Mouse (Mus musculus): ENCODE results near the gene S100b.

The S100b gene

DNA sequence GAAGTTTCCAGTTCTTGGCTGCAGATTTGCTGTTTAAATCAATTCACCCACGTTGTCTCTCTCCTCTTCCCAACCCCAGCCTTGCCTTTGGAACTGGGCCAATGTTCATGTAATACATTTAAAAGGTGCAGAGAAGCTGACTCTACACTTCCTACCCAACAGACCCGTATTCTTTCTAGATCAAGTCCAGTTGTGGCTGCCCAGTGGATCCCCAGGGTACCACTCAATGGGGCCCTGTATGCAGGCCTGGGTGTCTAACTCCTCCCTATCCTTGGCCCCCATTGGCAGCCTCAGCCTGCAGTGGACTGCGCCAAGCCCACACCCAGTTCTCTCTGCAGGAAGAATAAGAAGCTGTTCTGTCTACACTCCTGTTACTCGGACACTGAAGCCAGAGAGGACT lies at the start of gene S100b:
Gene S100b (plus strand): TSS at position 318 of the 400 bp plus-strand sequence.
- peak; percentile 41 to 47 for DNase-seq (ENCODE audit: low spot score in 2 of 2)

DNA sequence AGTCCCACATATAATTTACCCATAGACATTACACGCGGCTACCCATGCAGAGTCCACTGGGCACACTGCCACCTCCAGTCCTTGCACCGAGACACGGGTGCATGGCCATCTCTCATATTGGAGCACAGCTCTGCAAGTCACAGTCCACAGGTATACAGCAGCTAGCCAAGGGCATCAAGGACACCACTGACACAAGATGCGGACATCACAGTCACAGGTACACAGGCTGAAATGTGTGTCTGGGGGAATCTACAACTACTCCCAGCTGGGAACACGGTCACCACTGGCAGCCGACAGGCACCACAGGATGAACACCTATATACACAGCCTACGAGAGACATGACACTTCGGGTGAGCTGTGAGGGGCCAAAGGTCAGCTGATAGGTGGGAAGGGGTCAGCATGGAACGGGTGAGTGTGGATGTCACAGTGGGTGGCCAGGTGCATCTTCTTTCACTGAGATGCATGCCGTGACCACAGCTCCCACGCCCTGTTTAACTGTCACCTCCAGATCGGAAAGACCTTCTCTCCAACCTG lies 46.3 kb upstream of the S100b start:
- DNase-seq (ENCODE audit: low spot score in 2 of 2): no peak

GRCm38 (mm10) chr10:76209241-76209640 lies 44.4 kb upstream of the S100b start:
- no peak for DNase-seq (ENCODE audit: low spot score in 2 of 2)

DNA sequence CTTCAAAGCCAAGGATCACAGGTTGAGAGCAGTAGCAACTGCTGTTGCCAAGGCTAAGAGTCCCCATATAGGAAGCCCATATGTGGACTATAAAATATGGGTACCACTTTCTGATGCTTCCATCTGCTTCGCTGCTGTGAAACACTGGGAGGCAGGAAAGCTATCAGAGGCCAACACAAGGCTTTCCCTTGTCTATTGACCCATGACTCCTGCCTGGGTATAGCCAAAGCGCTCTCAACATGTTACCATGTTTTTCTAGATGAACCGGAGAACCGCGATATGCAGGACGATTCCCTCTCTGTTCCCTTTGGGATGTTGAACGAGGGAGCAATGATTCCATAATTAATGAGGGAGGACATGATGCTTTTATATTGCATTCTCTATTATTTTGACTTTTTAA lies 42.8 kb upstream of the S100b start:
- no peak for DNase-seq (ENCODE audit: low spot score in 2 of 2)

- no peak for DNase-seq (ENCODE audit: low spot score in 2 of 2)
Observed at GRCm38 (mm10) chr10:76212121-76212520, 41.5 kb upstream of the S100b start.

DNA sequence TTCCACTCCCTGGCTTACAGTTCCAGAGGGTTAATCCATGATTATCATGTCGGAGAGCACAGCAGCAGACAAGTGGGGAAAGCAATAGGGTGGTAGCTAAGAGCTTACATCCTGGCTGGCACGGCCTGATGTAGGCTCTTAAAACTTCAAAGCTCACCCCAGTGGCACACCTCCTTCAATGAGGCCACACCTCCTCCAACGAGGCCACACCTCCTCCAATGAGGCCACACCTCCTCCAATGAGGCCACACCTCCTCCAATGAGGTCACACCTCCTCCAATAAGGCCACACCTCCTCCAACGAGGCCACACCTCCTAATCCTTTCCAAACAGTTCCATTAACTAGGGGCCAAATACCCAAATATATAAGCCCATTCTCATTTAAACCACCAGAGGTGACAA lies 39.5 kb upstream of the S100b start:
- DNase-seq (ENCODE audit: low spot score in 2 of 2): no peak

DNA sequence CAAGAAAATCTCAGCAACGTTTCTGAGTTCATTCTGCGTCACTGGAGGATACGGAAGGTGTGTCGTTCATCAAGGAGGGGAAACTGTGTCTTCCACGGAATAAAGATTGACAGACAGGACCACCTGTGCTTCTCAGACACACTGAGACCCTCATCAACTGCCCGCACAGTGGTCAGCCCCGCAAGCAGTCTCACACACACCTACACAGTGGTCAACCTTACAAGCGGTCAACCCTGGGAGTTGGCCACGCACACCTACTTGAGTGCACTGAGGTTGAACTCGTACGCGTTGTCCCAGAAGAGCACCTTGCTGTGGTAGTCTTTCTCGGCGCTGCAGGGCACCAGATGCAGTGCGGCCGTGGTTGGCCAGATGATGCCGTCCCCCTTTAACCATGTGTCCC lies 36.6 kb upstream of the S100b start:
- DNase-seq (ENCODE audit: low spot score in 2 of 2): no peak

DNA sequence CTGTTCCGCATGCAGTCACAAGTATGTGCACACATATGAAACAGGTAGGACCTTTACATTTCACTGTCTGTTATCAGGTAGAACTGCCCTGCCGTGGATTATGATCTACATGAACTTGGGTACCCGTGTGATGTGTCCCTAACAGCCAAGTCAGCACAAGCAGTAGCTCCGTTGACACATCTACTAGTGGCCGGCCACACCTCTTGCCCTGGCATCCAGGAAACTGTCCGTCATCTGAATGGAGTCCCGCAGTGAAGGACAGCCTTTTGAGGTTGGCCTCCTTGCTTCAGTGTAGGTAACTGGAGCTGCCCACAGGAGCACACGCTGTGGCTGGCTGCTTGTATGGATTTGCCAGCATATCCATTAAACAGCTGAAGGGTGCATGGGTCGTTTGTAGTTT lies 35.4 kb upstream of the S100b start:
- DNase-seq (ENCODE audit: low spot score in 2 of 2): no peak

DNA sequence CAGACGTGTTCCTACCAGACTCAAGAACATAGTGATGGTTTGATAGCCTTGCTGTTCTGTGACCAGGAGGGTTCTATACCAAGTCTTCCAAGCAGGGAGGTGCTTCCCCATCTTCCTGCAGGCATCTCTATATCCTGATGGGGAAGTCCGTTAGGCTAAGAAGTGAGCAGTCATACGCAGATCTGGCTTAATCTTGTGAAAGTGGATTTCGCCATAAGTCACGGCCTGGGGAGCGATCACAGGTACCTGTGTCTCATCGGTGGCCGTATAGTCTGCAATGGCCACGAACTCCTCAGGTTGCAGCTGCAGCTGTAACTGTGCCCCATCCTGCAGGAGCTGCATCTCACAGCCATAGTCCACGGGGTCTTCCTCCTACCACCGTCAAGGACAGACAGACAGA lies 27.7 kb upstream of the S100b start:
- no peak for DNase-seq (ENCODE audit: low spot score in 2 of 2)

- DNase-seq (ENCODE audit: low spot score in 2 of 2): no peak
Observed at GRCm38 (mm10) chr10:76229627-76230026, 24.0 kb upstream of the S100b start.

- peak; percentile 81 to 85 for DNase-seq (ENCODE audit: low spot score in 2 of 2)
Observed at GRCm38 (mm10) chr10:76237341-76238225, 16.1 kb upstream of the S100b start, which contains the start of gene Prmt2. TSS of gene Prmt2 (minus strand) at chr10:76237865.

GRCm38 (mm10) chr10:76239401-76239800 lies 14.3 kb upstream of the S100b start:
- no peak for DNase-seq (ENCODE audit: low spot score in 2 of 2)

DNA sequence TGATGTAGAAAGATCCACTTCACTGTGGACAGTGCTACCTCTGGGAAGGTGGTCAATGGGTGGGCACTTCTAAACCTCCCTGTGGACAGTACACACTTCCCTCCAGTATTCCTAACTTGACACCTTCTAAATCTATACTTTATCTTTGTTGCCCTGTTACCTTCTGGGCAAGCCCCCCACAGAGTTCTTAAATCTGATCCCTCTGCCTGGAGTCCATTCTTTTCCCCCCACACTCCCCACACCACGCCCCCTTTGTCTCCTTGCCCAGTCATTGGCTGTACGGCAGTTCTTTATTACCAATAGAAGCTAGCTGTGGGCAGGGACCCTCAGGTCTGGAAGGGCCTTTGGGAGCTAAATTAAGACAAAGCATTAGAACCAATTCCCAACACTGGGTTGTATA lies 8.5 kb upstream of the S100b start:
- DNase-seq (ENCODE audit: low spot score in 2 of 2): no peak

- DNase-seq (ENCODE audit: low spot score in 2 of 2): no peak
Observed at GRCm38 (mm10) chr10:76246601-76247000, 7.1 kb upstream of the S100b start.

DNA sequence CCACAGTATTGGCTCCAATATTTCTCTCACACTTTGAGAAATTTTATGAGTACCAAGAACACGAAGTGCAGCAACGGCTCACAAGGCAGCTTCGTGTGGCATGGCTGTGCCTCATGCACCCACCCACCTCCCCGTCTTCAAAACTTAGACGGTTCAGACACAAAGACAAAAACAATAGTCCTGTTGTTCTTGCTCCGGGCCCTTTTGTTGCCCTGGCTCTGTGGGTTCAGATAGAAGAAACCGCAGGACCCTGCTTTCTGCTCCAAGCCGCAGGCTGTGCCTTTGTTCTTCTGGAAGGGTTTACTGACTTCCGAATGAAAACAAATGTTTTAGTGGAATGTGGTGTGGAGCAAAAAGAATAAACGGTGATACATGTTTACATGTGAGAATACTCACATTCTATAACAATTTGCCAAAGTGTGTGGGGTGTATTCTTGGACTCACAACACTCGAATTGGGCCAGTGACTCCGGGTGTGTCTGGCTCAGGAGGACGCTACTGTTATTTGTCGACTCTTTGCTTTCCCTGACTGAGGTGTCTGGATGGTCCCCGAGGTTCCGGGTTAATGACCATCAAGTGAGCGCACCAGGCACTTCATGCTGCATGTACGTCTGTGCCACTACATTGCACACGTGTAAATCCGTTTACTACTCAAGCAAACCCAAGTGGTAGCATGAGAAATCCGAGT lies 5.5 kb upstream of the S100b start:
- no peak for DNase-seq (ENCODE audit: low spot score in 2 of 2)

GRCm38 (mm10) chr10:76248647-76248968 lies 5.0 kb upstream of the S100b start:
- DNase-seq (ENCODE audit: low spot score in 2 of 2): no peak

DNA sequence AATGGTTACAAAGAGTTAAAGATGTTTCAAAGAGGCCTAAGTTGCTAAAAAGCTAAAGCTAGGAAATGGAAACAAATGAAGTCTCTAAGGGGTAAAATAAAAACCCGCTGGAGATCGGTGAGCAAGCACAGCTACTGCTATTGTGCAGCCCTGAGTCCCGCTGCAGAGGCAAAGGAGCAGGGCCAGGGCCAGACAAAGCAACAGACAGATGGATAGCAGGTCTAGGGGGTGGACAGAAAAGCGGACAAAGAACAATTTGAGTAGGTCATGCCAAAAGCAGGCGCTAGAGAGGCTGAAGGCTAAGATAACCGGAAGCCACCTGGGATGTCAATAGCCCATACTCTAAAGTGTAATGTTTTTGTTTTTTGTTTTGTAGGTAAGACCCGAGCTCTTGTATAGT lies 2.8 kb upstream of the S100b start:
- no peak for DNase-seq (ENCODE audit: low spot score in 2 of 2)

DNA sequence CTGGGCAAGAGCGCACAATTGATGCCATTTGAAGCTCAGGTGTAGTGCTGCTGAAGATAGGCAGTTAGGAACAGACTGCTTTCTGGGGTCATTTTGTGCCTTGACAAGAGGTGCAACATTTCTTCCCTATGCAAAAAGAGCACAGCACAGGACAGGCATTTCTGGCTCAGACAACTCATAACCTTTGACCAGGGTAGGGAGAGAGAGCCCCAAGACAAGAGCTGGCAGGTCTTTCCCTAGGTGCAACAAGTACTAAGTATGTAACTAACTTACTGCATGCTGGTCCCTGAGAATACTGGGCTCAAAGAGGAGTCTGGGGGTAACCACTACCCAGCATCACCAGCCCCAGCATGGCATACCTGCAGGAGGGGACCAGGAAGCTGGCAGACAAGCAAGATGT lies 574 bp upstream of the S100b start:
- DNase-seq (ENCODE audit: low spot score in 2 of 2): no peak

DNA sequence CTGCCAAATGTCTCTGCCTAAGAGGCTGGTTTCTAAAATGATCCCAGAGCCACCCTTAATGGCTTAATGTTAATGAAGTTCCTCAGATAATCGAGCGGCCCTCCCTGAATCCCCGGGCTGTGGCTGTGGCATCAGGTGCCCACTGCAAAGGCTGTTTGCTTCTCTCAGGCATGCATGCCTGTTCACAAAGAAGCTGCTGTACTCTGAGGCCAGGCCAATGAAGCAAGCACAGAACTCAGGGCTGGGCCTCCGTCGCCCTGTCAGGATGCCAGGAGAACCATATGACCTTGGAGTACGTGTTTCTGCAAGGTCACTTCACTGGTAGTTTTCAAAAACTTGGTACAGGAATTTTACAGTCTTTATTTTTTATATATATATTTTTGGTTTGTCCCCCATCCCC lies 2.0 kb downstream of the S100b start:
- DNase-seq (ENCODE audit: low spot score in 2 of 2): no peak

DNA sequence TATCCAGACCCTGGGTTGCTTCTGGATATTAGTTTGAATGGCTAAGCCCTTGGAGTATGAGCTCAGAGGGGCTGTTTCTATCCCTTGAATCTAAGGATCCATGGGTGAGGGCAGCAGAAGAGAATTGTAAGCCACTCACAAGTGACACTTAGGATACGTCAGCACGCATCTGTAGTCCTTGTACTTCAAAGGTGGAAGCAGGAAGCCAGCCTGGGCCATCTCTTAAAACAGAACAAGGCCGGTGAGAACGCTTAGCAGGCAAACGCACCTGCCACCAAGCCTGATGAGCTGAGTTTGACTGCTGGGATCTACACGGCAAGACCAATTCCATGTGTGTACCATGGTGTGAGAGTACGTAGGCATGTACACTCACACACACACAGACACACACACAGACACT lies 3.6 kb downstream of the S100b start:
- DNase-seq (ENCODE audit: low spot score in 2 of 2): no peak

DNA sequence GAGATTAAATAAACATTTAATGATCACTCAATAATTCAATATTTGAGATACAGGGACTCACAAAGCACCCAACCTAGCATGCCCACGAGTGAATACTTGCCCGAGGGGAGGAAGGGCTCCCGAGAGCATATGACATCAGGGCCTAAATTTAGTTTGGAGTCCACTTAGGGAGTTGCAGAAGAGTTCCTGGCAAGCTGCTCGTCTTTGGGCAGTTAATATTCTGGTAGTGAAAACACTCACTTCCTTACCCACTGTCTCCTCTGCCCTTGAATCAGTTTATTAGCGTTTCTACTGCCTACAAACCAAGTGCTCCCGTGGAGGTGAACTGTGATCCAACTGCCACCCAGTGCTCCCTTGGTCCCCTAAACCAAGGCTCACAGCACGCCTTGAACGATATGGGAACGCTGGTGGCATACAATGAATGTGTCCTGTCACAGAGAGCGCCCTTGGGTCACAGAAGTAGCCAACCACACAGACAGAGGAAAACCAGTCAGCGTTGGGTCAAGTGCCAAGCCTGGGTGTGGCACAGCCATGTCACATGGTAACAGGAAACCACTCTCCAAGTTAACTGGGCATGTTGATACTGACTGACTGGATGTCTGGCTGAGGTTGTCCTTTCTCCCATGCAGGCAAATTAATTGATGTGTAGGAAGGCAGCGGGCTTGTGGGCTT lies 4.2 kb downstream of the S100b start:
- DNase-seq (ENCODE audit: low spot score in 2 of 2): no peak

GRCm38 (mm10) chr10:76259566-76260232 lies 6.0 kb downstream of the S100b start:
- DNase-seq (ENCODE audit: low spot score in 2 of 2): no peak
